Mouse (Mus musculus) megakaryocyte, embryonic 14.5 days (primary cell): Measurements from ENCODE around the gene Cebpa. TPM values are rescaled to one million over a fixed set of nuclear protein-coding genes. Genes with fewer than 3 reads are reported as not detected.

ENCODE experiments used
- H3K27me3 ChIP-seq: replicated peaks from 2 replicates; pipeline ENCODE3; 2012; ENCODE audit warnings: inconsistent platforms
- H3K36me3 ChIP-seq: replicated peaks from 2 replicates; pipeline ENCODE3; 2012; ENCODE audit warnings: low read length, inconsistent platforms, mixed read lengths
- H3K4me1 ChIP-seq: 2 replicates; pipeline ENCODE4 v1.6.1; 2012; ENCODE audit warnings: inconsistent platforms
- H3K4me3 ChIP-seq: replicated peaks from 2 replicates; pipeline ENCODE3; 2012; ENCODE audit warnings: moderate library complexity, mild to moderate bottlenecking, inconsistent platforms
- H3K9me3 ChIP-seq: 2 replicates; pipeline ENCODE4 v1.6.1; 2012; ENCODE audit warnings: inconsistent platforms
- FLI1 ChIP-seq: IDR thresholded peaks from 2 replicates; pipeline ENCODE4 v1.6.1; 2012; ENCODE audit warnings: low read length, inconsistent platforms, mixed read lengths
- GATA1 ChIP-seq: IDR thresholded peaks from 3 replicates; pipeline ENCODE4 v1.6.1; 2012; ENCODE audit warnings: mixed read lengths, low read length, inconsistent platforms, borderline replicate concordance
- polyA plus RNA-seq: library from polyadenylated mRNA; stranded (reverse); fragments of >175 nt; gene quantifications from 2 replicates; pipeline ENCODE4 v1.2.3, GENCODE M21; 2012; ENCODE audit warnings: low replicate concordance; ENCODE audit not compliant: insufficient read depth

Cebpa gene
- polyA plus RNA-seq, 1 experiment, result 43.6 TPM

DNA sequence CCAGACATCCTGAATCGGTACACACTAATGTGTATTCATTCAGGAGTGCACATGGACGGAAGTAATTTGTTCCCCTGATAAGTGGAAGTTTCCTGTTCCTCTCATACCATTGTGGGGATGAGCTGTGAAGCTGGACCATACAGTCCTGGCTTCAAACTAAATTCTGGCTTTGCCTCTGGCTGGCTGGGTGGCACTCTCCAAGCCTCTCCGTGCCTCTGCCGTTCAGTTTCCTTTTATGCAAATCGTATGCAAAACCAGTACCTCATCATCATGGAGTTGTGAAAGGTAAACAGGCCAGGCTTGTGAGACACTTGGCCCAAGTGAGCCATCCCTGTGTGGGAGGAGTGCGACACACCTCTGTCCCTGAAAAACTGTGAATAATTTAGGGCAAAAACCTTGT, 8.6 kb downstream of the Cebpa start:
- no peaks in the 10 kb centered on the region for H3K36me3 ChIP-seq
- TF ChIP-seq GATA1 (no peak), FLI1 (no peak)

DNA sequence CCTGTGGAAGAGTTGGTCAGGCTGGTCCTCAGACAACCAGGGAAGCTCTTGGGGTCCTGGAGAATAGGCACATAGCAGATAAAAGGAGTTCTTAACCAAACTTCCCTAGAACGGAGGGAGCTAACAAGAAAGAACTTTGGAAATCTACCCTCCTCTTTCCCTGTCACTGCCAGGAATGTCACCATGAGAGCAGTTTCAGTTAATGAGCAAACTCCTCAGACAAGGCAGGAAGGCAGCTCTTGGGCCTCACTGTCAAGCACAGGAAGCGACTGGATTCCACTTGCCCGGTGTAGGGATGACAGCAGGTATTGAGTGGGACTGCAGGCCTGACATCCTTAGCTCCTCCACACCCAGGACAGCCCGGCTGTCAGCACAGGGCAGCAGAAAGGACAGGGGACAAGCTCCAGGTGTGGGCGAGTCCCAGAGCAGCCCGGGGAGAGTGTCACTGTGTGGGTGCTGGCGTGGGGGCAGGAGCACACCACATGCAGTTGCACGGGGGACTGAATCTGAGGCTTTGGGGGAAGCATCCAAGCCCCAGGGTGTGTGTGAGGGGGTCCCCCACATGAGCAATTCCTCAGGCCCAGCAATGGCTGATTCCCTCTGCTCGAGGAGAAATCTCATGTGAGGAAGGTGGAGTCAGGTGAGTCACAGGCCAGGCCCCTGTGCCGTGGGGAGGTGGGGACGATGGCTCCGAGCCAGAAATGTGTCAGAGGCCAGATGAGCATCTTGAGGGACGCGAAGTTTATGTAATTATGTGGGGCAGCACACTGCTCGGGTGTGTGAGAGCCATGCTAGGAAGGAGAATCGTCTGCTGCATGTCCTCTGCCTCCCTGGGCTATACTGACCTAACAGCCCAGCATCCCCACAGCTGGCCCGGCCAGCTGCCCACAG, 9.8 kb downstream of the Cebpa start:
- Histone ChIP-seq H3K4me3 (peak overlapping the region; percentile 33), H3K4me1 (peaks cover 54% of the 10 kb centered on the region), H3K36me3 (no peaks in the 10 kb centered on the region), H3K27me3 (peaks cover 71% of the 10 kb centered on the region), H3K9me3 (peaks cover 8% of the 10 kb centered on the region; the same call in 1 of the 2 replicates)
- TF ChIP-seq GATA1, result no peak
- TF ChIP-seq FLI1, result no peak

More for the DNA sequence above, 8.6 kb downstream of the Cebpa start:
- H3K4me1 ChIP-seq, result peaks cover 56% of the 10 kb centered on the region
- H3K27me3 ChIP-seq, result peaks cover 73% of the 10 kb centered on the region
- H3K4me3 ChIP-seq, result peak overlapping the region; percentile 88
- peaks cover 8% of the 10 kb centered on the region; the same call in 1 of the 2 replicates for H3K9me3 ChIP-seq

DNA sequence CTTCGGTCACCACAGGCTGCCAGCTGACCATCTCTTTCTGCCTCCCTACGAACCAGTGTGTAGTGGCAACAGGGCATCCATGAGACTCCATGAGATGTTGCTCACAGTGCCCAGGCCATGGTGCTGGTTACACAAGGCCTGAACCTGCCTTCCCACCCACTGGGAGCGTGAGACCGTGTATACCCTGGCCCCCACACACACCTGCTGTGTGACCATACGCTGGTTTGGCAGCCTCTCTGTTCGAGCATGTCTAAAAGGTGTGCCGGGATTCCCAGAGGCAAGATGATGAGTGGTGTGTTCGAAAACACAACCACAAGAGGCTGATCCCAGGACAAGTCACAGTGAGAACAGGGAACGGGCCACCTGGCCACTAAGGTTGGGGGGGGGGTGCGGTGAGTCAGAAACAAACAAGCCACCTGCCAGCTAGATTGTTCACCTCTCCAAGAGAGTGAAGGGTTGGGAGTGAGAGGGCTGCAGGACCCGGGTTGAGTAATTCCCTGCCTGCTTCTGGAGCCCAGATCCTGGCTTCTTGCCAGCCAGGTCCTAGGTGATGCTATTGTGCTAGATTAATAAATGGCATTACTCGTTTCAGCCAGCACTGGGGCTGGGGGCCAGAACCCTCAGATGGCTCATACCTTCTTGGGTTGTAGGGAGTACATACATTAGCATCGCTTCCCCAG, 11.1 kb downstream of the Cebpa start:
- peaks cover 43% of the 10 kb centered on the region for H3K4me1 ChIP-seq
- no peak overlapping the region for H3K4me3 ChIP-seq
- peaks cover 8% of the 10 kb centered on the region; the same call in 1 of the 2 replicates for H3K9me3 ChIP-seq
- TF ChIP-seq FLI1 (no peak), GATA1 (no peak)
- no peaks in the 10 kb centered on the region for H3K36me3 ChIP-seq
- H3K27me3 ChIP-seq, result peaks cover 72% of the 10 kb centered on the region

DNA sequence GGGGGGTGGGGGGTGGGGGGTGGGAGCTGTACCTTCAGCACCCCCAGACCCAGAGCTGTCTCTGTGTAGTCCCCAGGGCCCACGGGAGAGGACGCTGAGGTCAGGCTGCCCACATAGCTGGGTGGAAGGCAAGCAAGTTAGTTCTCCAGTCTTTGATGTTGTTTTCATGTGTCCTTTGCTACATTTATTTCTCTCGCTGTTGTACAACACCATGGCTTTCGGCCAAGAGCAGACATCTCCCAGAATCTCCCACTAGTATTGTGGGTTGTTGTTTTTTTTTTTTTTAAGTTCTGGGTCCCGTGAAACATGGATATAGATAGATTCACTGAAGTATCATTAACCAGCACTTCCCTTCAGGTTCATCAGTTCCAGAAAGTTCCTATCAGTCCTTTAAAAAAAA, 11.8 kb downstream of the Cebpa start:
- Histone ChIP-seq H3K9me3 (peaks cover 8% of the 10 kb centered on the region; the same call in 1 of the 2 replicates), H3K4me1 (peaks cover 36% of the 10 kb centered on the region), H3K4me3 (no peak overlapping the region), H3K36me3 (no peaks in the 10 kb centered on the region), H3K27me3 (peaks cover 72% of the 10 kb centered on the region)
- TF ChIP-seq GATA1 (no peak), FLI1 (no peak)

DNA sequence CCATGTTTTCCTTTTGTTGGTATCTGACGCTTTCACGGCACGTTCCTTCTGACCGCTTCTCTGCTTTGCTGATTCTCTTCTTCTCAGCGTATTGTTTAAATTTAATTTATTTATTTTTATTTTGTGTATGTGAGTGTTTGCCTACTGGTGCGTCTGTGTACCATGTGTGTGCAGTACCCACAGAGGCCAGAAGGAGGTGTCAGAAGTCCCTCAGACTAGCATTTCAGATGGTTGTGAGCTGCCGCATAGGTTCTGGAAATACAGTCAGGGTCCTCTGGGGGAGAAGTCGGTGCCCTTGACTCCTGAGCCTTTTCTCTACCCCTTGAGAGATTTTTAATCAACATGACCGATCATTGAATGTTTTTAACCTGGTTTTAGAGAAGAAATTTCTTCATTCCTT, 12.5 kb downstream of the Cebpa start:
- TF ChIP-seq GATA1 (no peak), FLI1 (no peak)
- Histone ChIP-seq H3K27me3 (peaks cover 70% of the 10 kb centered on the region), H3K9me3 (peaks cover 8% of the 10 kb centered on the region; the same call in 1 of the 2 replicates), H3K4me1 (peaks cover 29% of the 10 kb centered on the region), H3K36me3 (no peaks in the 10 kb centered on the region), H3K4me3 (no peak overlapping the region)

DNA sequence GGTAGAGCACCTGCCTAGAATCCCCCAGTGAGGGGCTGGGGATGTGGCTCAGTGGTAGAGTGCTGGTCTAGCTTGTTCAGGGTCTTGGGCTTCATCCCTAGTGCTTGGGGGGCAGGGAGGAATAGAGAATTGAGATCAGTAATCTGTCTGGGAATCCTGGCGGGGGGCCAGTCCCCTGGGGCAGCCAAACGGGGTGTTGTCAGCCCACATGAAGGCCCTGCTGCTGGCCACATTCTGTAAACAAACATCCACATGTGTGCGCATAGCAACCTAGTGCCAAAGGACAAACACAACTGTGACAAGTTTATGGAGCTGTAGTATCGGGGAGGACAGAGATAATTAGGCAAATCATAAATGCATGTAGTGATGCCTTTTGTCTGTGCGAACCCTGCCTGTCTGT, 15.5 kb downstream of the Cebpa start:
- TF ChIP-seq FLI1 (no peak), GATA1 (no peak)
- Histone ChIP-seq H3K9me3 (peaks cover 8% of the 10 kb centered on the region; the same call in 1 of the 2 replicates), H3K27me3 (peaks cover 66% of the 10 kb centered on the region), H3K4me1 (peaks cover 11% of the 10 kb centered on the region), H3K4me3 (no peak overlapping the region), H3K36me3 (no peaks in the 10 kb centered on the region)

DNA sequence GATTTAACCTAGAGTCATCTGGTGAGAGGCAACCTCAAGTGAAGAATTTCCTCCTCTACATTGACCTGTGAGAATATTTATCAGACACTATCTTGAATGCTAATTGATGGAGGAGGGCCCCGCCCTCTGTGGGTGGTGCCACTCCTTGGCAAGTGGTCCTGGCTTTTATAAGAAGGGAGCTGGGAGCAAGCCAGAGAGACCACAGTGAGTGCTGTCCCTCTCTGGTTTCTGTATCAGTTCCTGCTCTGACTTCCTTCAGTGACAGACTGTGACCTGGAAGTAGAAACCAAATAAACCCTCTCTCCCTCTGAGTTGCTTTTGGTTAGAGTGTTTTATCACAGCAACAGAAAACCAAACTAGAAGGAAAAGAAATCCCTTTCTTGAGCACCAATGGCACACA, 18.4 kb downstream of the Cebpa start:
- Histone ChIP-seq H3K9me3 (no peaks in the 10 kb centered on the region), H3K27me3 (peaks cover 77% of the 10 kb centered on the region), H3K4me3 (no peak overlapping the region)

DNA sequence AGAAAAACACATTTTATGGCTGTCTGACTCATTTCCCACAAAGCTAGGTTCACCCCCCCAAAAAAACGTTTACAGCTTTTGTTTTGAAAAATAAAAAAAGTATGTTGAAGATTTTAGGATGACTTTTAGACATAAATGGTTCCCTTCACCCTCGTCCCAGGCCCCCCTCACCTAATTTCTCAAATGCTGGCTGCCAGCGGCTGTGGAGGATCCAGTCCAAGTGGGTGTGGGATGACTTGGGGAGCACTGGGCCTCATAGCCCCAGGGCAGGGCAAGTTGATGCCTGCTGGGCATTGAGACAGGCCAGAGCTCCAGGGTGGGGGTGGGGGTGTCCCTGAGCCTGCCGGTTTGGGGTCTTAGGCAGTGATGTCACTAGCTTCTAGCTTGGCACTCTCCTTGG, 19.4 kb downstream of the Cebpa start:
- TF ChIP-seq GATA1, result no peak
- TF ChIP-seq FLI1, result no peak
- Histone ChIP-seq H3K4me3 (no peak overlapping the region), H3K27me3 (peaks cover 76% of the 10 kb centered on the region), H3K36me3 (no peaks in the 10 kb centered on the region), H3K4me1 (peaks cover 20% of the 10 kb centered on the region), H3K9me3 (no peaks in the 10 kb centered on the region)

More for the DNA sequence above, 18.4 kb downstream of the Cebpa start:
- H3K4me1 ChIP-seq, result peaks cover 20% of the 10 kb centered on the region
- H3K36me3 ChIP-seq, result no peaks in the 10 kb centered on the region
- TF ChIP-seq FLI1 (no peak), GATA1 (no peak)

DNA sequence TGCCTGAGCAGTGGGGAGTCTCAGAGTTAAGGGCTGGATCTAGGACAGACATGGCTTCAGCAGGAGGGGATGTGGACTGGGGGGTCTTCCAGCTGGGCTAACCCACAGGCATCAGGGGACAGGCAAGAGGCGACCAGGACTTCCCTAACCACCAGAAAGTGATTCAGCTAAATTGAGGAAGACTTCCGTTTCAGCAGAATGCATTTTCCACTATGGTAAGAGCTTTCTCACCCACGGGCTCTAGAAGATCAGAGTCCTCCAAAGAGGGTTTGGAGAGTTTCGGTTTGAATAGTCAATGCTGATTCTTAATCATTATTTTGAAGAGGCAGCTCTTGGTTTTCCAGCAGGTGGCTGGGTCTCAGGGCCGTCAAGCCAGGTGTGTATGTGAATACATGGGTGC, 20.8 kb downstream of the Cebpa start:
- peaks cover 20% of the 10 kb centered on the region for H3K4me1 ChIP-seq
- no peak for TF ChIP-seq FLI1
- no peak for TF ChIP-seq GATA1
- no peaks in the 10 kb centered on the region for H3K9me3 ChIP-seq
- no peak overlapping the region for H3K4me3 ChIP-seq
- H3K36me3 ChIP-seq, result no peaks in the 10 kb centered on the region
- peaks cover 76% of the 10 kb centered on the region for H3K27me3 ChIP-seq

DNA sequence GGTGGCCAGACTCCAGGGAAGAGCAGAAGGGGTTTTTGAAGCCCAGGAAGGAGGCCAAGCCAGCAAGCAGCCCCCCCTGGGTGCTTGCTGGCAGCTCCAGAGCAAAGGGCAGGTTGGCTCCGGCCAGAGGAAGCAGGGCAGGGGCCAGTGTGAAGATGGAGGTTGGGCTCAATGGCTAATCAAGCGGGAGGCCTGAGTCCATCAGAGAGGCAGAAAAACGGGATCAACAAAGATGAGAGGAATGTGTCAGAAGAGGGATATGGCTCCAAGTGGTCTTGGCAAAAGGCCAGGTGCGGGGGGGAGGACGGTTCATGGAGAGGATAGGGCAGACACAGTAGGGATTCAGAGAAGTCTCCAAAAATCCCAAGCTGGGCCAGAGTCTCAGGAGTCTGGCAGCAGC, 22.4 kb downstream of the Cebpa start:
- Histone ChIP-seq H3K27me3 (peaks cover 79% of the 10 kb centered on the region), H3K36me3 (no peaks in the 10 kb centered on the region), H3K9me3 (no peaks in the 10 kb centered on the region), H3K4me1 (peaks cover 24% of the 10 kb centered on the region), H3K4me3 (no peak overlapping the region)
- TF ChIP-seq FLI1 (no peak), GATA1 (no peak)

DNA sequence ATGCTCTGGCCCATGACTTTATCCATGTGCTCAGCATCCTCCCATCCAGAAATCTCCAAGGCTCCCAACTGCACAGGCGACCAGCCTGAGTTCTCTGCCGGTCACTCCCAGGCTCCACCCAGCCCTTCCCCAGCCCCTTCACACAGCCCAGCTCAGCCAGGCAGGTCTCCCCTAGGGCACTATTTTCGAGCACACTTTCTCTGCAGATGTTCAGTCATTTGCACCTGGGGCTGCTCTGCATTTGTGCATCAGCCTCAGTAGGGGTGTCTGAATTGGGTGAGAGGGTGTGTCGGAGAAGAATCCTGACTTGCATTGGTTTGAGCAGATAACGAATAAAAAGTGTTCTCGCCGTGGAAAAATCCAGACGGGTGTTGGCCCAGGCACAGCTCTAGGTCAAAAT, 23.4 kb downstream of the Cebpa start:
- Histone ChIP-seq H3K4me1 (peaks cover 17% of the 10 kb centered on the region), H3K27me3 (peaks cover 81% of the 10 kb centered on the region), H3K9me3 (no peaks in the 10 kb centered on the region), H3K36me3 (no peaks in the 10 kb centered on the region), H3K4me3 (no peak overlapping the region)
- TF ChIP-seq GATA1 (no peak), FLI1 (no peak)
